Mouse (Mus musculus): ENCODE data around the gene Pja2. TPM values are rescaled to one million over a fixed set of nuclear protein-coding genes. Genes with fewer than 3 reads are reported as not detected.
"Not testable (repeated sequence)": the region's sequence is repeated elsewhere in the genome, so short reads cannot be mapped to it uniquely, and the experiment has no call there.

The Pja2 gene
- polyA plus RNA-seq, 1 experiment from 2014 or later, result 46.7 TPM

DNA sequence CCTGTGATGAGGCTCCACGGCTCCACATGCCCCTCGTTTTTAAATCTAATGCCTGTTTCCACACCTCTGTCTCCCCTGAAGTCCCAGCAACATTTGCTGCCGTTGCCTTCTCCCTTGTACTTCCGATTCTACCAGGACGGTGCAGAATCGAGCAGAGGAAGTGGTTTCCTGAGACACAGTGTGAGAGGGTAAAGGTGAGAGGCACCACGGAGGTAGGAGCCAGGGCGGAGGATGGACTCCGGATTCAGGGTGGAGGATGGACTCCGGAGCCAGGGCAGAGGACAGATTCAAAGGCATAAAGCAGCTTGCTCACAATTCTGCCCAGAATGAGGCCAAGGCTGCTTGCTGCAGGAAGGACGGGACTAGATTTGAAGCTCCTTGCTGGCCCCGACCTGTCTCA is 88.8 kb downstream of the Pja2 start:
- Histone ChIP-seq H3K36me3 (ENCODE audit: control insufficient read depth, insufficient read depth, low read length) (no peaks in the 10 kb centered on the region), H3K4me3 (ENCODE audit: low read depth, low read length) (no peak overlapping the region), H3K9ac (ENCODE audit: low read length) (peak overlapping the region; percentile 8; the same call in 1 of the 2 replicates), H3K27me3 (ENCODE audit: control insufficient read depth, insufficient read depth, low read length) (no peaks in the 10 kb centered on the region), H3K27ac (replicated peaks) (peak overlapping the region; percentile 91), H3K4me2 (replicated peaks; ENCODE audit: low read depth) (no peak overlapping the region), H3K4me1 (replicated peaks; ENCODE audit: control insufficient read depth, insufficient read depth) (0 out of 2 replicates have a peak, but pooled peaks cover 4% of the 10 kb centered on the region), H3K9me3 (ENCODE audit: control insufficient read depth, low read length) (no peaks in the 10 kb centered on the region)
- 43% methylated on average over 12 of the region's 12 CpGs for WGBS
- DNase-seq (ENCODE audit: low spot score) (no peak), ATAC-seq (ENCODE audit: low FRiP score, low TSS enrichment) (no peak)
- TF ChIP-seq EP300 (optimal IDR thresholded peaks at IDR 0.05) (no peak), CTCF (IDR thresholded peaks at IDR 0.05; ENCODE audit: low read depth) (no peak)

DNA sequence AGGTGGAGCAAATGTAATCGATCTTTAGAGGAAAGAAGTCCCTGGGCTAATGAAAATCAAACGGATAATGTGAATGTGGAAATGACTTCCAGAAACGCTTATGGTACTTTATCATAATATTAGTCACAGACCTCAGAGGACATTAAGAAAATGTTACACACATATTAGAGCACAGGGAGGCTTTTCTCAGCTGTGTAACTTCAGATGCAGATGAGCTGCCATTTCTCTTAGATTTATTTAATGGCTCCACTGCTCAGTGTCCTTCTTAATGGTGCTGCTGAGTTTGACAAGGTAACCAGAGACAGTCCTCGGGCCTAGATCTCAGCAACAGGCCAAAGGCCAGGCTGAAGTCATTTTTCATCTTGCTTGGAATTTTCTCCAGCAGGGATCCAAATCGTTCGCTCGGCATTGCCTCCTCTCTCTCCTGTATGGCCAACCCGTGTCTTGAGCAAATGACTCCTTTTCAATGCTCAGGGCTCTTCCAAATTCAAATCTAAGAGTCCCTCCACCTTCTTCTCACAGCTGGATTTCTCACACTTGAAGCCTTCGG is 89.3 kb downstream of the Pja2 start:
- Histone ChIP-seq H3K27ac (replicated peaks) (peak overlapping the region; percentile 91), H3K4me3 (ENCODE audit: low read depth, low read length) (no peak overlapping the region), H3K9ac (ENCODE audit: low read length) (no peak overlapping the region; the same call in 1 of the 2 replicates), H3K4me2 (replicated peaks; ENCODE audit: low read depth) (no peak overlapping the region), H3K36me3 (ENCODE audit: control insufficient read depth, insufficient read depth, low read length) (no peaks in the 10 kb centered on the region), H3K27me3 (ENCODE audit: control insufficient read depth, insufficient read depth, low read length) (no peaks in the 10 kb centered on the region), H3K9me3 (ENCODE audit: control insufficient read depth, low read length) (no peaks in the 10 kb centered on the region), H3K4me1 (replicated peaks; ENCODE audit: control insufficient read depth, insufficient read depth) (0 out of 2 replicates have a peak, but pooled peaks cover 4% of the 10 kb centered on the region)
- ATAC-seq (ENCODE audit: low FRiP score, low TSS enrichment) (peak; percentile 58; the same call in 1 of the 2 replicates), DNase-seq (ENCODE audit: low spot score) (no peak)
- 39% methylated on average over 9 of the region's 9 CpGs for WGBS
- TF ChIP-seq CTCF (IDR thresholded peaks at IDR 0.05; ENCODE audit: low read depth) (no peak), EP300 (optimal IDR thresholded peaks at IDR 0.05) (no peak)

DNA sequence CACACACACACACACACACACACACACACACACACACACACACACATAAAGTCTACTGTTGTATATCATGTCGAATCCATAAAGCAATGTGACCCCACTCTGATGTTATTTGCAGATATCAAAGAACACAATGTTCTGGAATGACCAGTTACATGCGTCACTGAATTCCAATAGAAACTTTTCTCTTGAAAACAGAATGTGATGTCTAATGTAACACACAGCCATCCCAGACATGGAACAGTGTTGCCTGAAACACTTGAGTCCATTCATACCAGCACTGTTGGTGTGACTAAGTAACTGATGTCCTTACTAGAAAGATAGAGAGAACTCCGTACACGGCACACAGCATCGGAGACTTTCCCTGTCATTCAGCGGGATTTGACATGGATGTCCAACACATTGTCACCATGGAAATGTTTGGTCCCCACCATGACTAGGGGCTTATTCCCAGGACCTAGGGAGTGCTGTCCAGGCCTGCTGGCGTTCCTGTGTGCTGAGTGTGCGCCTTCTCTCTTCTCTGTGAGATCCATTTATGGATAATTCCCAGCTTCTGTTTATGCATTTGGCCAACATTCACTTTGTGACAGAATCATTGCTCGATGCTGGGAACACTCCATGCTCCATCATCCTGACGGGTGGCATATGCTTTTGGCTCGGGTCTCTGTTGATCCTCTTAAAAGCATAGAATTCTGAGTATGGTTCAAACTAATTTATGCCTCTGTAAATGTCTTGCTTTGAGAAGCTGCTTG is 90.0 kb downstream of the Pja2 start:
- TF ChIP-seq EP300 (optimal IDR thresholded peaks at IDR 0.05) (peak; percentile 92), CTCF (IDR thresholded peaks at IDR 0.05; ENCODE audit: low read depth) (no peak)
- Histone ChIP-seq H3K4me3 (ENCODE audit: low read depth, low read length) (no peak overlapping the region), H3K9me3 (ENCODE audit: control insufficient read depth, low read length) (no peaks in the 10 kb centered on the region), H3K4me2 (replicated peaks; ENCODE audit: low read depth) (no peak overlapping the region), H3K36me3 (ENCODE audit: control insufficient read depth, insufficient read depth, low read length) (no peaks in the 10 kb centered on the region), H3K9ac (ENCODE audit: low read length) (no peak overlapping the region), H3K27ac (replicated peaks) (peak overlapping the region; percentile 91), H3K4me1 (replicated peaks; ENCODE audit: control insufficient read depth, insufficient read depth) (0 out of 2 replicates have a peak, but pooled peaks cover 4% of the 10 kb centered on the region), H3K27me3 (ENCODE audit: control insufficient read depth, insufficient read depth, low read length) (no peaks in the 10 kb centered on the region)
- 45% methylated on average over 11 of the region's 11 CpGs for WGBS
- peak; percentile 90 for ATAC-seq (ENCODE audit: low FRiP score, low TSS enrichment)
- no peak for DNase-seq (ENCODE audit: low spot score)

DNA sequence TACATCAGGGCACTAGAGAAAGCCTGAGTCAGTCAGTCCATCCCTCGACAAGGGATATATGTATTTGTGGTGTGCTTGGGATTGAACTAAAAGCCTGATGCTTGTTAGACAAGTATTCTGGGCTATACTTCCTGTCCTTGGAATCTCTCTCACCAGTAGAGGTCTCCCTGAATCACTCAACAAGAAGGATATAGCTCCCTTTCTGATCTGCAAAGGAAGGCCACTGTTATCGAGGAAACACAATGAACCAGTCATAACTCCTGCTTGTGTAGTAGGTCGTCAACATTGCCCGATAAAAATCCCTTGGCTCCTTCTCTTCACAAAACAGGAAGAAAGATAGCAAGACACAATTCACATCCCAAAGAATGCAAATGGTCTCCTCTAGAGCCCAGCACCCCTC is 99.6 kb downstream of the Pja2 start:
- H3K27ac ChIP-seq (replicated peaks), result no peak overlapping the region
- H3K4me1 ChIP-seq (replicated peaks; ENCODE audit: control insufficient read depth, insufficient read depth), result no peaks in the 10 kb centered on the region
- H3K4me3 ChIP-seq (ENCODE audit: low read depth, low read length), result no peak overlapping the region
- ATAC-seq (ENCODE audit: low FRiP score, low TSS enrichment), result no peak
- H3K9ac ChIP-seq (ENCODE audit: low read length), result no peak overlapping the region
- no peak for DNase-seq (ENCODE audit: low spot score)
- H3K4me2 ChIP-seq (replicated peaks; ENCODE audit: low read depth), result no peak overlapping the region
- H3K9me3 ChIP-seq (ENCODE audit: control insufficient read depth, low read length), result no peaks in the 10 kb centered on the region
- 57% methylated on average over 4 of the region's 4 CpGs for WGBS
- H3K36me3 ChIP-seq (ENCODE audit: control insufficient read depth, insufficient read depth, low read length), result no peaks in the 10 kb centered on the region
- no peaks in the 10 kb centered on the region for H3K27me3 ChIP-seq (ENCODE audit: control insufficient read depth, insufficient read depth, low read length)
- no peak for TF ChIP-seq EP300 (optimal IDR thresholded peaks at IDR 0.05)
- peak; percentile 54 for TF ChIP-seq CTCF (IDR thresholded peaks at IDR 0.05; ENCODE audit: low read depth)

DNA sequence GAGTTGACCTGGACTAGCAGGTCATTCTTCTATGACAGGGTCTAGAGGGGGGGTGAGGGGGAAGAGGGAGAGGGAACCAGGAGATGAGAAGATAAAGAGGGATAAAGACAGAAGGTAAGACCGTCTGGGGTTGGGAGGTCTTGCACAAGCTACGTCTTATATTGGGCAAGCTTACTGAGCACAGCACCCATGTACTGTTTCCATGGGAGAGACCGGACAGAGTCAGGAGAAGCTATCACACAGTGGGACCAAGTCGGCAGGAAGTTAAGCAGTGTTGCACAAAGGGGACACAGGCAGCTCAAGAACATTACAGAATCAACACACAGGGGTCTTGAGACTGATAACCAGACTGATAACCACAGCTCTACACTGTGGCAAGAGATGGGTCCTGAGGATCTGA is 100.1 kb downstream of the Pja2 start:
- not testable (repeated sequence) for H3K27me3 ChIP-seq (ENCODE audit: control insufficient read depth, insufficient read depth, low read length); H3K36me3 ChIP-seq (ENCODE audit: control insufficient read depth, insufficient read depth, low read length); DNase-seq (ENCODE audit: low spot score); H3K9ac ChIP-seq (ENCODE audit: low read length); ATAC-seq (ENCODE audit: low FRiP score, low TSS enrichment); H3K4me2 ChIP-seq (replicated peaks; ENCODE audit: low read depth); H3K27ac ChIP-seq (replicated peaks); H3K9me3 ChIP-seq (ENCODE audit: control insufficient read depth, low read length); H3K4me1 ChIP-seq (replicated peaks; ENCODE audit: control insufficient read depth, insufficient read depth); H3K4me3 ChIP-seq (ENCODE audit: low read depth, low read length)
- WGBS, result 94% methylated on average over 4 of the region's 4 CpGs

DNA sequence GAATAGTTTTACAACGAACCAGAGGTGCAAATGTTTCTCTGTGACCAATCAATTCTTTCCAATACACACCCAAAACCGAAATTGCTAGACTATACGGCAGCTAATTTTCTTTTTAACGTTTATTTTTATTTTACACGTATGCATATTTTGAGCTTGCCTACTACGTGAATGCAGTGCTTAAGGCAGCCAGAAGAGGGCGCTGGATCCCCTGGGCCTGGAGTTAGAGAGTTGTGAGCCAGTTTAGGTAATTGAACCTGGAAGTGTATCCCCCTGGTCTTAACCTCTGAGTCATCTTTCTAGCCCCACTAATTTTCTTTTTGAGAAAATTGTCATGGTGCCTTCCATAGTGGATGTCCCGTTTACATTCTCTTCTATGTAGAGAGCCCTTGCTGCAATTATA is 100.5 kb downstream of the Pja2 start:
- Histone ChIP-seq H3K4me3 (ENCODE audit: low read depth, low read length) (no peak overlapping the region), H3K9ac (ENCODE audit: low read length) (no peak overlapping the region), H3K27me3 (ENCODE audit: control insufficient read depth, insufficient read depth, low read length) (no peaks in the 10 kb centered on the region), H3K9me3 (ENCODE audit: control insufficient read depth, low read length) (no peaks in the 10 kb centered on the region), H3K36me3 (ENCODE audit: control insufficient read depth, insufficient read depth, low read length) (no peaks in the 10 kb centered on the region), H3K27ac (replicated peaks) (no peak overlapping the region), H3K4me2 (replicated peaks; ENCODE audit: low read depth) (no peak overlapping the region), H3K4me1 (replicated peaks; ENCODE audit: control insufficient read depth, insufficient read depth) (no peaks in the 10 kb centered on the region)
- no peak for DNase-seq (ENCODE audit: low spot score)
- no peak for TF ChIP-seq EP300 (optimal IDR thresholded peaks at IDR 0.05)
- TF ChIP-seq CTCF (IDR thresholded peaks at IDR 0.05; ENCODE audit: low read depth), result peak; percentile 56
- WGBS, result 74% methylated on average over 8 of the region's 8 CpGs
- ATAC-seq (ENCODE audit: low FRiP score, low TSS enrichment), result no peak

Small RNA genes lying within 50 kb of the gene (microRNA-seq; reads per million reads assigned to microRNA genes)
- gene Gm24194, result not detected

Data from stomach, postnatal 0 days (tissue).